Mouse (Mus musculus): ENCODE measurements at regions not wholly inside any gene's neighbourhood (a gene's known extent, or its start where the extent isn't known, plus 50 kb on each side); places are given as distances from the start of the nearest gene placed in this dataset.

GRCm38 (mm10) chr1:137226479-137227097, 266.3 kb upstream of the Nr5a2 start:
- H3K4me2 ChIP-seq (replicated peaks; ENCODE audit: low read depth), result no peak overlapping the region
- no peak for ATAC-seq
- no peak overlapping the region for H3K27ac ChIP-seq (ENCODE audit: low read depth, low read length)
- H3K27me3 ChIP-seq (replicated peaks; ENCODE audit: control insufficient read depth, insufficient read depth, low read length), result no peaks in the 10 kb centered on the region
- H3K9ac ChIP-seq (ENCODE audit: low read depth, low read length), result no peak overlapping the region
- H3K36me3 ChIP-seq (ENCODE audit: control insufficient read depth, insufficient read depth), result no peaks in the 10 kb centered on the region
- peak; percentile 54 for TF ChIP-seq CTCF (IDR thresholded peaks at IDR 0.05; ENCODE audit: low read depth)
- no peaks in the 10 kb centered on the region for H3K4me1 ChIP-seq (replicated peaks; ENCODE audit: control insufficient read depth, insufficient read depth, low read length)
- H3K4me3 ChIP-seq (ENCODE audit: low read depth, low read length), result no peak overlapping the region
- 81% methylated on average over 6 of the region's 6 CpGs for WGBS
- no peaks in the 10 kb centered on the region for H3K9me3 ChIP-seq (ENCODE audit: control insufficient read depth)

- WGBS, result 27% methylated on average over 3 of the region's 3 CpGs
- no peaks in the 10 kb centered on the region for H3K27me3 ChIP-seq (replicated peaks; ENCODE audit: control insufficient read depth, insufficient read depth, low read length)
- H3K4me2 ChIP-seq (replicated peaks; ENCODE audit: low read depth), result no peak overlapping the region
- no peak for ATAC-seq
- H3K9ac ChIP-seq (ENCODE audit: low read depth, low read length), result no peak overlapping the region
- peak; percentile 94 for TF ChIP-seq CTCF (IDR thresholded peaks at IDR 0.05; ENCODE audit: low read depth)
- no peaks in the 10 kb centered on the region for H3K36me3 ChIP-seq (ENCODE audit: control insufficient read depth, insufficient read depth)
- no peaks in the 10 kb centered on the region for H3K4me1 ChIP-seq (replicated peaks; ENCODE audit: control insufficient read depth, insufficient read depth, low read length)
- no peak overlapping the region for H3K4me3 ChIP-seq (ENCODE audit: low read depth, low read length)
- no peaks in the 10 kb centered on the region for H3K9me3 ChIP-seq (ENCODE audit: control insufficient read depth)
- H3K27ac ChIP-seq (ENCODE audit: low read depth, low read length), result no peak overlapping the region
Measured at GRCm38 (mm10) chr1:137225418-137225817, 265.2 kb upstream of the Nr5a2 start.

GRCm38 (mm10) chr1:137223052-137223451, 262.8 kb upstream of the Nr5a2 start:
- Histone ChIP-seq H3K36me3 (ENCODE audit: control insufficient read depth, insufficient read depth) (no peaks in the 10 kb centered on the region), H3K27ac (ENCODE audit: low read depth, low read length) (no peak overlapping the region), H3K9me3 (ENCODE audit: control insufficient read depth) (no peaks in the 10 kb centered on the region), H3K4me3 (ENCODE audit: low read depth, low read length) (no peak overlapping the region), H3K4me1 (replicated peaks; ENCODE audit: control insufficient read depth, insufficient read depth, low read length) (no peaks in the 10 kb centered on the region), H3K4me2 (replicated peaks; ENCODE audit: low read depth) (no peak overlapping the region), H3K27me3 (replicated peaks; ENCODE audit: control insufficient read depth, insufficient read depth, low read length) (no peaks in the 10 kb centered on the region), H3K9ac (ENCODE audit: low read depth, low read length) (no peak overlapping the region)
- 55% methylated on average over 10 of the region's 10 CpGs for WGBS
- ATAC-seq, result no peak
- TF ChIP-seq CTCF (IDR thresholded peaks at IDR 0.05; ENCODE audit: low read depth), result no peak

GRCm38 (mm10) chr1:137221087-137222057, 261.1 kb upstream of the Nr5a2 start:
- Histone ChIP-seq H3K4me1 (replicated peaks; ENCODE audit: control insufficient read depth, insufficient read depth, low read length) (no peaks in the 10 kb centered on the region), H3K27ac (ENCODE audit: low read depth, low read length) (no peak overlapping the region), H3K36me3 (ENCODE audit: control insufficient read depth, insufficient read depth) (no peaks in the 10 kb centered on the region), H3K27me3 (replicated peaks; ENCODE audit: control insufficient read depth, insufficient read depth, low read length) (no peaks in the 10 kb centered on the region), H3K4me3 (ENCODE audit: low read depth, low read length) (no peak overlapping the region), H3K9me3 (ENCODE audit: control insufficient read depth) (no peaks in the 10 kb centered on the region), H3K9ac (ENCODE audit: low read depth, low read length) (no peak overlapping the region), H3K4me2 (replicated peaks; ENCODE audit: low read depth) (peak overlapping the region; percentile 53)
- 24% methylated on average over 25 of the region's 25 CpGs for WGBS
- ATAC-seq, result no peak
- no peak for TF ChIP-seq CTCF (IDR thresholded peaks at IDR 0.05; ENCODE audit: low read depth)

- 78% methylated on average over 6 of the region's 6 CpGs for whole genome bisulfite sequencing
- H3K9me3 ChIP-seq (ENCODE audit: control insufficient read depth), result no peaks in the 10 kb centered on the region
- no peak for TF ChIP-seq CTCF (IDR thresholded peaks at IDR 0.05; ENCODE audit: low read depth)
Measured at GRCm38 (mm10) chr1:137220226-137220625, 260.0 kb upstream of the Nr5a2 start.

GRCm38 (mm10) chr1:137218611-137219010, 258.4 kb upstream of the Nr5a2 start:
- H3K4me1 ChIP-seq (replicated peaks; ENCODE audit: control insufficient read depth, insufficient read depth, low read length), result no peaks in the 10 kb centered on the region
- H3K27me3 ChIP-seq (replicated peaks; ENCODE audit: control insufficient read depth, insufficient read depth, low read length), result no peaks in the 10 kb centered on the region
- WGBS, result 64% methylated on average over 11 of the region's 11 CpGs
- H3K9ac ChIP-seq (ENCODE audit: low read depth, low read length), result no peak overlapping the region
- no peak overlapping the region for H3K4me3 ChIP-seq (ENCODE audit: low read depth, low read length)
- TF ChIP-seq CTCF (IDR thresholded peaks at IDR 0.05; ENCODE audit: low read depth), result no peak
- no peaks in the 10 kb centered on the region for H3K9me3 ChIP-seq (ENCODE audit: control insufficient read depth)
- no peaks in the 10 kb centered on the region for H3K36me3 ChIP-seq (ENCODE audit: control insufficient read depth, insufficient read depth)
- H3K4me2 ChIP-seq (replicated peaks; ENCODE audit: low read depth), result no peak overlapping the region
- no peak overlapping the region for H3K27ac ChIP-seq (ENCODE audit: low read depth, low read length)
- no peak for ATAC-seq

More at GRCm38 (mm10) chr1:137220226-137220625, 260.0 kb upstream of the Nr5a2 start:
- no peaks in the 10 kb centered on the region for H3K27me3 ChIP-seq (replicated peaks; ENCODE audit: control insufficient read depth, insufficient read depth, low read length)
- no peak for ATAC-seq
- H3K4me1 ChIP-seq (replicated peaks; ENCODE audit: control insufficient read depth, insufficient read depth, low read length), result no peaks in the 10 kb centered on the region
- H3K4me3 ChIP-seq (ENCODE audit: low read depth, low read length), result no peak overlapping the region
- H3K36me3 ChIP-seq (ENCODE audit: control insufficient read depth, insufficient read depth), result no peaks in the 10 kb centered on the region
- no peak overlapping the region for H3K4me2 ChIP-seq (replicated peaks; ENCODE audit: low read depth)
- H3K27ac ChIP-seq (ENCODE audit: low read depth, low read length), result no peak overlapping the region
- no peak overlapping the region for H3K9ac ChIP-seq (ENCODE audit: low read depth, low read length)
